Mouse (Mus musculus): Measurements from ENCODE around the gene Thra. TPM values are rescaled to one million over a fixed set of nuclear protein-coding genes. Genes with fewer than 3 reads are reported as not detected.

Gene Thra
- polyA plus RNA-seq, 1 experiment = 83.9 TPM

DNA sequence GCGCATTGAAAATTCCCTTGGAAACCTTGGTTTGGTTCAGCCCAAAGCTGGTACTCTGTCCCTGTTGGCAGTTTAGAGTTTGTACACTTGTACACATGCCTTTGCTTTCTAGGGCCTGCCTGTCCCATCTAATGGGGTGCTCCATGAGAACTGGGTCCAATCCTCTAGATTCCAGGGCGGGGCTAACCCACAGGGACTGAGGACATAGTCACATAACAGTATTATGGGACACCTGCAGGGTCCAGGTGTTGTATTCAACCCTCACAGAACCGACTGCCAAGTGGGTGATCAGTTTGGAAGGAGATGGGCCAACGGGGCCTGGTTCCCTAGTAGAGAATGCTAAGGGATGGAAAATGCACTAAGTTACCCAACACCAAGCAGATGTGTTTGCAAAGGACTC, 21.5 kb downstream of the Thra start:
- Histone ChIP-seq H3K27ac (ENCODE audit: insufficient read depth, low read length) (no peak overlapping the region), H3K4me1 (ENCODE audit: control insufficient read depth, insufficient read depth, low read length) (peaks cover 13% of the 10 kb centered on the region), H3K4me3 (ENCODE audit: insufficient read depth, low read length) (no peak overlapping the region)
- TF ChIP-seq CTCF (IDR thresholded peaks at IDR 0.05; ENCODE audit: borderline replicate concordance, insufficient read depth, low read length) (no peak), POLR2A (IDR thresholded peaks at IDR 0.05; ENCODE audit: low read depth, low read length) (no peak)

DNA sequence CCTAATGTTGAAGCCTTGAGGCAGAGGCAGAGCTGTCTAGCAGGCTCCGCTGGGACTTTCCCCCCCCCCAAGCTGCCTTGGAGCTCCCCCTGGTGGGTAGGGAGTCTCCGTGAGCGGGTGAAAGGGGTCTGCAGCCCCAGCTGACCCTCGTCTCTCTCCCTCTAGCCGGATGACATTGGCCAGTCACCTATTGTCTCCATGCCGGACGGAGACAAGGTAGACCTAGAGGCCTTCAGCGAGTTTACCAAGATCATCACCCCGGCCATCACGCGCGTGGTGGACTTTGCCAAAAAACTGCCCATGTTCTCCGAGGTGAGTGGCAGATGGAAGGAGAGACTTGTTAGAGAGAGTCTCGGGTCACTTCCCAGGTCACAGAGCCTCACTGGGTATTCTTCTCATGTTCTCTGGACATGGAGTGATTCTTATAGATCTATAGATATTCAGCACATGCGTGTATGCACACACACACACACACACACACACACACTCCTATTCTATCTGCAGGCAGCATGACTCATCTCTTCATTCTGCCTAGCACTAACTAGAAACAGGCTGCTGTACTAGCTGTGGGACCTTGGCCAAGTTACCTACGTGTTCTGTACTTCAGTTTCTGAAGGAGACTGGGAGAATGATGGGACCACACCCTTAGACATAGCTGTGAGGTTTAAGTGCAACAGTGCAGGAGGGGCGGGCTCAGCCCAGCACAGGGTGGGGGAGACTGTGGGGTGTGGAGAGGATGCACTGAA, 22.5 kb downstream of the Thra start:
- Histone ChIP-seq H3K27ac (ENCODE audit: insufficient read depth, low read length) (no peak overlapping the region; the same call in 1 of the 2 replicates), H3K4me1 (ENCODE audit: control insufficient read depth, insufficient read depth, low read length) (peaks cover 13% of the 10 kb centered on the region), H3K4me3 (ENCODE audit: insufficient read depth, low read length) (no peak overlapping the region)
- peak; percentile 12; the same call in 1 of the 2 replicates for TF ChIP-seq CTCF (IDR thresholded peaks at IDR 0.05; ENCODE audit: borderline replicate concordance, insufficient read depth, low read length)
- TF ChIP-seq POLR2A (IDR thresholded peaks at IDR 0.05; ENCODE audit: low read depth, low read length) = peak; percentile 26; the same call in 1 of the 2 replicates

DNA sequence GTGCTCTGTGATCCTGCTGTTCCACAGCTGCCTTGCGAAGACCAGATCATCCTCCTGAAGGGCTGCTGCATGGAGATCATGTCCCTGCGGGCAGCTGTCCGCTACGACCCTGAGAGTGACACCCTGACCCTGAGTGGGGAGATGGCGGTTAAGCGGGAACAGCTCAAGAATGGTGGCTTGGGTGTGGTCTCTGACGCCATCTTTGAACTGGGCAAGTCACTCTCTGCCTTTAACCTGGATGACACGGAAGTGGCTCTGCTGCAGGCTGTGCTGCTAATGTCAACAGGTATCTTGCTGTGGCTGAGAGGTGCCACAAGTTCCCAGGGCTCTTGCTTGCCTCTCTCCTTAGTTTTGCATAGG, 23.0 kb downstream of the Thra start:
- Histone ChIP-seq H3K4me3 (ENCODE audit: insufficient read depth, low read length) (no peak overlapping the region), H3K27ac (ENCODE audit: insufficient read depth, low read length) (peak overlapping the region; percentile 41), H3K4me1 (ENCODE audit: control insufficient read depth, insufficient read depth, low read length) (peaks cover 16% of the 10 kb centered on the region)
- TF ChIP-seq POLR2A (IDR thresholded peaks at IDR 0.05; ENCODE audit: low read depth, low read length) = no peak
- TF ChIP-seq CTCF (IDR thresholded peaks at IDR 0.05; ENCODE audit: borderline replicate concordance, insufficient read depth, low read length) = no peak

DNA sequence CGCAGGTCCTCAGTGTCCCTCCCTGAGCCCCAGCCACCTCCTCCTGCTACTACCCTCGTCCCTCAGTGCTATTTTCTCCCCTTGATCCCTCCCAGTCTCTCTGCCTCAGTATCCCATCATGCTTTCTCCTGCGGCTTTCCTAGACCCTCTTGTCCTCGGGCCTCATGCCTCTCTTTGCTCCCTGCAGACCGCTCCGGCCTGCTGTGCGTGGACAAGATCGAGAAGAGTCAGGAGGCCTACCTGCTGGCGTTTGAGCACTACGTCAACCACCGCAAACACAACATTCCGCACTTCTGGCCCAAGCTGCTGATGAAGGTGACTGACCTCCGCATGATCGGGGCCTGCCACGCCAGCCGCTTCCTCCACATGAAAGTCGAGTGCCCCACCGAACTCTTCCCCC, 23.7 kb downstream of the Thra start:
- TF ChIP-seq POLR2A (IDR thresholded peaks at IDR 0.05; ENCODE audit: low read depth, low read length) (no peak), CTCF (IDR thresholded peaks at IDR 0.05; ENCODE audit: borderline replicate concordance, insufficient read depth, low read length) (no peak)
- H3K27ac ChIP-seq (ENCODE audit: insufficient read depth, low read length) = no peak overlapping the region
- H3K4me1 ChIP-seq (ENCODE audit: control insufficient read depth, insufficient read depth, low read length) = peaks cover 16% of the 10 kb centered on the region
- no peak overlapping the region for H3K4me3 ChIP-seq (ENCODE audit: insufficient read depth, low read length)

DNA sequence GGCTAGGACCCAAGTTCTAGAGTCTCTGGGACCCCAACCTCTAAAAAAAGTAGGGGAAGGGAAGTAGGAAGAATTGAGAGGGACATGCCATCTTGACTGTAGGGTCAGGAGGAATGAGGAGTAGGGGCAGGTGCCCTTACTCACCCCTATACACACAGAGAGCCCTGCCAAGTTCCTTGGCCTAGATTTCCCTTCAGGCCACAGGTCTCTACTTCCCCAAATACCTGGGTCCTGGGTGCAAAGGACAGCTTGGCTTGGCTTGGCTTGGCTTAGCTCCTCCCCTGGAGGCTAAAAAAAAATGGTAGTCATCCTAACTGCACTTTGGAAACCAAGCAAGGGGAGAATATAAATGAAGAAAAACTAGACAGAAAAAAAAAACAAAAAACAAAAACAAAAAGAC, 24.3 kb downstream of the Thra start:
- Histone ChIP-seq H3K27ac (ENCODE audit: insufficient read depth, low read length) (no peak overlapping the region), H3K4me3 (ENCODE audit: insufficient read depth, low read length) (no peak overlapping the region), H3K4me1 (ENCODE audit: control insufficient read depth, insufficient read depth, low read length) (peaks cover 16% of the 10 kb centered on the region)
- no peak for TF ChIP-seq CTCF (IDR thresholded peaks at IDR 0.05; ENCODE audit: borderline replicate concordance, insufficient read depth, low read length)
- TF ChIP-seq POLR2A (IDR thresholded peaks at IDR 0.05; ENCODE audit: low read depth, low read length) = no peak

DNA sequence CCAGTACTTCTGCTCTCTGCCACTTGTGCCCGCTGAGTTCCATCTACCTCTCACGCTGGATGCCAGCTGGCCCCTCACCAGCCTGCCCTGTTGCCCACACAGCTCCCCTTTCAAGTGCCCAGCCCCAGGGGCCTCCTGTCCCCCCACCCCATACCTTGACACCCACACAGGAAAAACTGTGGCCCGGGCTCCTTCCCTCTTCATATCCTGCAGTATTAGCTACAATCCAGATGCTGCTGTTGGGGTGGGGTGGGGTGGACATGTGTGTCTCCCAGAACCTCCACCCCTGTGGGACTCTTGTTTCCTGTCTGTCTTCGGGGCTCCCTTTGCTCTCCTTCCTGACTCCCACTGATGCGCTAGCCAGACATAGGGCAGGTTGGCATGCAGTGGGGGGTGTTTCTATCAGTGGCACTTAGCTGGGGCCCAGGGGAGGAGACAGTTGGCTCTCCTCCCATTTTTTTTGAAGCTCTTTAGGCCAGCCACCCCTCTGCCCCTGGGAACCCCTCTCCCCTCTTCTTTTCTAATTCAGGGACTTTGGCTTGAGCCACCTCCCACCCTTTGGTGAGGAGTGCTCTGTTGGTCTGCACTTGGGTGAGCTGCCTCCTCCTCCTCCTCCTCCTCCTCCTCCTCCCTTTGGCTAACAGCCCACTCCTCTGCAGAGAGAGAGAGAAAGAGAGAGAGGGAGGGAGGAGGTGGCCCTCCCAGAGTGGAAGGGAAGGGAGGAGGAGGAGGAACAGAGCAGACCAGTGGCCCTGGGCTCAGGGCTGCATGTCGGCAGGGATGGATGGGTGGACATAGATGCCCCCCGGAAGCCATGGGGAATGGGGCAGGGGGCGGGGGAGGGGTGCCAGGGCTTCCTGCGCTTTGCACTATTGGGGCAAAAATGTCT, 25.2 kb downstream of the Thra start:
- Histone ChIP-seq H3K4me1 (ENCODE audit: control insufficient read depth, insufficient read depth, low read length) (peaks cover 16% of the 10 kb centered on the region), H3K4me3 (ENCODE audit: insufficient read depth, low read length) (no peak overlapping the region), H3K27ac (ENCODE audit: insufficient read depth, low read length) (no peak overlapping the region)
- TF ChIP-seq POLR2A (IDR thresholded peaks at IDR 0.05; ENCODE audit: low read depth, low read length) (no peak), CTCF (IDR thresholded peaks at IDR 0.05; ENCODE audit: borderline replicate concordance, insufficient read depth, low read length) (no peak)

DNA sequence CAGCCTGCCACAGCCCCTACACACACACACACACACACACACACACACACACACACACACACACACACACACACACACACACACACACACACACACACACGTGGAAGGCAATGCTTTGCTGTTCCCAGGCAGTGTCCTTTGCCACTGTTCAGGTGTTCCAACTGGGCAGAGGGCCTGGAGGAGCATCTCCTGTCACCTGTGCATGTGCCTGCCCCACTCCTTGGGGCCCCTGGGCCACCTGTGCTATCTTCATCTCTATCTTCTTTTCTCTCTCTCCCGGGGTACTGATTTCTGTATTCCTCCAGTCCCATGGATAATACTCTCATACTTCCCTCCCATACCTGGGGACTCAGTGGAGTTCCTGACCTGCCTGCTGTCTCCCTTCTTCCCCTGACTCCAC, 25.9 kb downstream of the Thra start:
- Histone ChIP-seq H3K27ac (ENCODE audit: insufficient read depth, low read length) (no peak overlapping the region), H3K4me3 (ENCODE audit: insufficient read depth, low read length) (no peak overlapping the region), H3K4me1 (ENCODE audit: control insufficient read depth, insufficient read depth, low read length) (peaks cover 16% of the 10 kb centered on the region)
- TF ChIP-seq CTCF (IDR thresholded peaks at IDR 0.05; ENCODE audit: borderline replicate concordance, insufficient read depth, low read length) = no peak
- TF ChIP-seq POLR2A (IDR thresholded peaks at IDR 0.05; ENCODE audit: low read depth, low read length) = no peak

DNA sequence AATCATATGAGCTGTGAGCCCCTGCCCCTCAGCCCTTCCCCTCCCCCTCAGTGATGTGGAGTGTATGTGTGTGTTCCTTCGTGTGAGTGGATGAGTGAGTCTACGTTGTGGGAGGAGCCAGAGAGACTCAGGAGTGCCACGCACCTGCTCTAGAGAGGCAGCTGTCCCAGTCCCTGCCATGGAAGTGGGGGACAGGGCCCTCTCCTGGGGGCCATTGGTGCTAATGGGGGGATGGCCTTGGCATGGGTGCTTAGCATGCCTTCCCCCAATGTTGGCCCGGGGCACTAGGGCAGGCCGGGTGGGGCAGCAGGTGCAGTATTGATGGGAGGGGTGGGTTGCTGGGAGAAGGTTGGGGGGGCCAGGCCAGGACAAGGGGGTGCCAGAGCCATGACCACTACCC, 26.4 kb downstream of the Thra start:
- TF ChIP-seq POLR2A (IDR thresholded peaks at IDR 0.05; ENCODE audit: low read depth, low read length) = no peak
- no peak for TF ChIP-seq CTCF (IDR thresholded peaks at IDR 0.05; ENCODE audit: borderline replicate concordance, insufficient read depth, low read length)
- no peak overlapping the region for H3K4me3 ChIP-seq (ENCODE audit: insufficient read depth, low read length)
- peaks cover 16% of the 10 kb centered on the region for H3K4me1 ChIP-seq (ENCODE audit: control insufficient read depth, insufficient read depth, low read length)
- H3K27ac ChIP-seq (ENCODE audit: insufficient read depth, low read length) = no peak overlapping the region

DNA sequence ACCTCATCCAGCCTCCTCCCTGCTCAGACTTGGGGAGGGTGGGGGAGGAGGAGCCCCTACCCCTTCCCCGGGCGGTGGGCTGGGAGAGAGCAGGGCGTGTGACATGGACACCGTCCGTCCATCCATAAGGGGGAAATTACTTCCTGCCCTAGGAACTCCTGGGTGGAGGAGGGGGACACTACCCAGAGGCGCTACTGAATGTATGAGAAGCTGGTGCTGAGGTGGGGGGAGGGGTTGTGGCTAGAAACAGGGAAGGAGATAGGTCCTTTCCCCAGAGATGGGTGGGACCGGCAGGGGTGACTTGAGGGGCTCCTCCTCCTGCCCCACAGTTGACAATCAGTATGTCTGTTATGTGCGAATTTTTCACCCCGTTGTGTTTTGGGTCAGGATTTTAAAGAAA, 26.8 kb downstream of the Thra start:
- TF ChIP-seq POLR2A (IDR thresholded peaks at IDR 0.05; ENCODE audit: low read depth, low read length) (no peak), CTCF (IDR thresholded peaks at IDR 0.05; ENCODE audit: borderline replicate concordance, insufficient read depth, low read length) (no peak)
- no peak overlapping the region for H3K4me3 ChIP-seq (ENCODE audit: insufficient read depth, low read length)
- peaks cover 17% of the 10 kb centered on the region for H3K4me1 ChIP-seq (ENCODE audit: control insufficient read depth, insufficient read depth, low read length)
- H3K27ac ChIP-seq (ENCODE audit: insufficient read depth, low read length) = no peak overlapping the region

DNA sequence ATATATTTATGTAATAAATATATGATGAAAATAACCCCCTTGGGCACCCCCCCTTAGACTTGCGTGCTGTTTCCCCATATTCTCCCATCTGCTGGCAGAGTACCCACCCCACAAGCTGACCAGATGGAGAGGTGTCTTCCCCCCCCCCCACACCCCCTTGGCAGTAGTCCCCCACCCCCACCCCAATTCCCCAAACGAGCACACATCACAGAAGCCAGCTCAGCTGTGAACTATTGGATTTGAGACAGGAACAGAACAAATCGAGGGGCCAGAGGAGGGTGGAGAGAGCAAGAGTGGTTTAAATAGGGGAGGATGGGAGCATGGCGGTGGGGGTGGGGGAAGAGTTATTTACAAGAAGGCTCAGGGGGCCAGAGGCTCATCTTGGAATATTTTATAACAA, 27.3 kb downstream of the Thra start:
- H3K4me1 ChIP-seq (ENCODE audit: control insufficient read depth, insufficient read depth, low read length) = peaks cover 19% of the 10 kb centered on the region
- H3K27ac ChIP-seq (ENCODE audit: insufficient read depth, low read length) = no peak overlapping the region
- H3K4me3 ChIP-seq (ENCODE audit: insufficient read depth, low read length) = no peak overlapping the region

More for the DNA sequence above, 27.3 kb downstream of the Thra start:
- no peak for TF ChIP-seq POLR2A (IDR thresholded peaks at IDR 0.05; ENCODE audit: low read depth, low read length)
- no peak for TF ChIP-seq CTCF (IDR thresholded peaks at IDR 0.05; ENCODE audit: borderline replicate concordance, insufficient read depth, low read length)
